Mouse (Mus musculus) urinary bladder, postnatal 36 days (tissue): ENCODE data around the gene Exoc3l.
A peak's percentile ranks its signal among the peaks of the same experiment; 100 is the strongest.
"Not testable (repeated sequence)": the region's sequence is repeated elsewhere in the genome, so short reads cannot be mapped to it uniquely, and the experiment has no call there.

Experiments
- DNase-seq, 2 experiments: peaks; one replicate each; pipeline ENCODE4 v3.0.0; 2022; ENCODE audit warnings: low spot score in 2 of 2, mixed read lengths in 1 of 2

Exoc3l gene

DNA sequence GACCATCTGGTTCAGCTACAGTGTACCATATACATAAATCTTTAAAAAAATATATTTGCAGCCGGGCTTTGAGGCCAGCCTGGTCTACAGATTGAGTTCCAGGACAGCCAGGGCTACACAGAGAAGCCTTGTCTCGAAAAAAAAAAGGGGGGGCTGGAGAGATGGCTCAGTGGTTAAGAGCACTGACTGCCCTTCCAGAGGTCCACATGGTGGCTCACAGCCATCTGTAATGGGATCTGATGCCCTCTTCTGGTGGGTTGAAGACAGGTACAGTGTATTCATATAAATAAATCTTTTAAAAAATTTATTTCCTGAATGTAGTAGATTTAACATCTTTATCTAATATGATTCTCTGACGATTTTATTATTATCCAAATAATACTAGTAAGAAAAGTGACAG lies 4.1 kb downstream of the Exoc3l start:
- not testable (repeated sequence) for DNase-seq

GRCm38 (mm10) chr8:105291364-105291763 lies 4.5 kb downstream of the Exoc3l start:
- DNase-seq: not testable (repeated sequence)

- peak; percentile 86 to 88 for DNase-seq
Observed at GRCm38 (mm10) chr8:105290554-105291314, 5.2 kb downstream of the Exoc3l start.

- DNase-seq: no peak
Observed at GRCm38 (mm10) chr8:105289805-105290460, 6.0 kb downstream of the Exoc3l start, which contains the start of gene 4931428F04Rik. Gene 4931428F04Rik (minus strand): TSS chr8:105289864.

GRCm38 (mm10) chr8:105288958-105289732 lies 6.8 kb downstream of the Exoc3l start:
- peak; percentile 89 to 90 for DNase-seq

- DNase-seq: no peak
Observed at GRCm38 (mm10) chr8:105288231-105288630, 7.7 kb downstream of the Exoc3l start.

GRCm38 (mm10) chr8:105286907-105287306 lies 9.0 kb downstream of the Exoc3l start:
- DNase-seq: no peak

DNA sequence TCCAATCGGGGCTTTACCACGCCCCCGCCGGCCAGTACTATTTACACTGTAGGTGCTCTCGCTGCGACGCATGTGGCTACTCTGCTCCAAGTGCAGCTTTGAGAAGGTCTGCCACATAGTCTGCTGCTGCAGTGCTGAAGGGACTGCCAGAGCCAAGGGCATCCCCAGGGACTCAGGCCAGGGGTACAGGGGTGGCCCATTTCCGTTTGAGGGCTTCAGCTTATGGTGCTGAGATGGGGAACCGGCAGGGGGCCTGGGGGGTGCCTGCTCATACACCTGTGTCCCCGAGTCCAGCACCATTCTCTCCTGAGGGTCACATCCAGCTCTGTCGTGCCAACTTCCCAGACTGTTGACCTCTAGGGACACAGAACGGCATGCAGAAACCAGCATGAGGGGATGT lies 10.4 kb downstream of the Exoc3l start:
- no peak for DNase-seq

DNA sequence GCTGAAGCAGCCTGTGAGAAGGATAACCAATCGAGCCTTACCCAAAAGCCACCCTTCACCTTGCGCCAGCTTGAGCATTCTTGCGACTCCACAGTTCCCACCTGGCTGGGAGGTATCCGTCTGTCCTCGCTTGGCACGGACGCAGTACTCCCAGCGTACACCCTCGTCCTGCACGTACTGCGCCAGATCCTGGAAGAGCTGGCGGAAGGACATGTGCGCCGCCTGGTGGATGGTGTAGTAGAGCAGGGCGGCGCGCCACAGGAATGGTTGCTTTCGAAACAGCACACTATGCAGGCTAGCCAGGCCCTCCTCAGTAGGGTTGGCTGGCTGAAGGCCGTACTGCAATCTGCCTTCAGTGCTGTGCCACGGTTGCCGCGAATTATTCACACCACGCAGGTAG lies 12.8 kb downstream of the Exoc3l start:
- DNase-seq: peak in 1 of 2 experiments; percentile 51

GRCm38 (mm10) chr8:105282239-105282638 lies 13.7 kb downstream of the Exoc3l start:
- no peak for DNase-seq

DNA sequence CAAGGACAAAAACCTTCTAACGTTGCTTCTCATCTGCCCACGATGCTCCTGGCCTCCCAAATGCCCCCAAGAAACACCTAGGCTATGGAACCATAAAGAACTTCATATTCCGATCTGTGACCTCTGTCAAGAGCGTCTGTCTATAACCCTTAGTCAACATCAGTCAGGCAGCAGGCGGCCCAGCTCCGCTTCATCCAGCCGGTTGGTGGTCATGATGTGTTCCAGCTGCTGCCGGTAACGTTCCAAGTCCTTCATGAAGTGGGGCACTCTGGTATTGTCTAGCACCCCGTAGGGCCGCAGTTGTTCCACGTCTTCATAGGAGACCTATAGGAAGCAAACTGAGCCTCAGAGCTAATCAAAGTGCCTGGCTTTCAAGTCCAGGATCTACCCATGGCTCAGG lies 14.1 kb downstream of the Exoc3l start:
- no peak for DNase-seq

- DNase-seq: no peak
Observed at GRCm38 (mm10) chr8:105280567-105280966, 15.3 kb downstream of the Exoc3l start.

DNA sequence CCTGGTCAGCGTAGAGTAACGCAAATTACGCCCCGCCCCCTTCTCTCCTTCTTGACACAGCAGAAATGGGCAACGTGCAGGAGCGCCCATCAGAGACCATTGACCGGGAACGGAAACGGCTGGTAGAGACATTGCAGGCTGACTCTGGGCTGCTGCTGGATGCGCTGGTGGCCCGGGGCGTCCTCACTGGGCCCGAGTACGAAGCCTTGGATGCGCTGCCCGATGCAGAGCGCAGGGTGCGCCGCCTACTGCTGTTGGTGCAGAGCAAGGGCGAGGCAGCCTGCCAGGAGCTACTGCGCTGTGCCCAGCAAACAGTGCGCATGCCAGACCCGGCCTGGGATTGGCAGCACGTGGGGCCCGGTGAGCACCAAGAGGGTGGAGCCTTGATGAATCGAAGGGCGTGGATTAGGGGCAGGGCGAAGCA lies 17.0 kb downstream of the Exoc3l start:
- DNase-seq: peak; percentile 68 to 89

- no peak for DNase-seq
Observed at GRCm38 (mm10) chr8:105276292-105277120, 19.4 kb downstream of the Exoc3l start.

DNA sequence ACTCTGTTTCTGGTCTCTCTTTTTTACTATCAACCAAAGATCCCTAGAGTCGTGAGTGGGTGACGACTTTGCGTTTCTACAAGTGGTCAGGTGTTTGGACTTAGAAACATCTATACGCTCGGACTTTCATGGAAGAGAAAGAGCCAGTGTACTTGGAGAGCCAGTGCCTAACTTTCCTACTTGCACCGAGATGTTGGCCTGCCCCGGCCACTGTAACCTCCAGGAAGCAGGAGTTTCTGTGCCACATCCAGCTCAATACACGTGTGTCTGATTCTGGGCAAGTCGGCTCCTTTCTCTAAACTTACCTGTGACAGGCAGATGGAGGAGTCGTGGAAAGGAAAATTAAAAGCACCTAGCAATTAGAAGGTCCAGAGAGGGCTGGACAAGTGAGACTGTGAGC lies 20.1 kb downstream of the Exoc3l start, which contains the start of gene Nol3:
TSS of gene Nol3 (plus strand) at position 301 of the 400 bp plus-strand sequence.
- no peak for DNase-seq

DNA sequence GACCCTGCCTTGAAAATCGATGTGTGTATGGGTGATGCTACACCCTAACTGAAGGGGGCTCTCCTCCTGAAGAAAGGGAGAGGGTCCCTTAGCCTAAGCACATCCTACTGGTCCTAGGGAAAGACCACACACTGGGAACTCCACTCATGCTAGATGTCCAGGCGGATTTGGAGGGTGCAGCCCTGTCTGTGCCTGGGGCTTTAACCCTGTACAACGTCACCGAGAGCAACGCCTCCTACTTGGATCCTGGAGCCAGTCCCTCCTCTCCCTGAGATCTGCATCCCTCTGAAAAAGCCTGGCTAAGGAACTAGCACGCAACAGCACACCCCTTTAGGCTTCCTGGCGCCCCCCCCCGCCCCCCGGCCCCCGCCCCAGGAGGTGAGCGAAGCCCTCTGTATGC lies 20.5 kb downstream of the Exoc3l start:
- DNase-seq: no peak

- DNase-seq: no peak
Observed at GRCm38 (mm10) chr8:105270916-105271186, 25.1 kb downstream of the Exoc3l start.

DNA sequence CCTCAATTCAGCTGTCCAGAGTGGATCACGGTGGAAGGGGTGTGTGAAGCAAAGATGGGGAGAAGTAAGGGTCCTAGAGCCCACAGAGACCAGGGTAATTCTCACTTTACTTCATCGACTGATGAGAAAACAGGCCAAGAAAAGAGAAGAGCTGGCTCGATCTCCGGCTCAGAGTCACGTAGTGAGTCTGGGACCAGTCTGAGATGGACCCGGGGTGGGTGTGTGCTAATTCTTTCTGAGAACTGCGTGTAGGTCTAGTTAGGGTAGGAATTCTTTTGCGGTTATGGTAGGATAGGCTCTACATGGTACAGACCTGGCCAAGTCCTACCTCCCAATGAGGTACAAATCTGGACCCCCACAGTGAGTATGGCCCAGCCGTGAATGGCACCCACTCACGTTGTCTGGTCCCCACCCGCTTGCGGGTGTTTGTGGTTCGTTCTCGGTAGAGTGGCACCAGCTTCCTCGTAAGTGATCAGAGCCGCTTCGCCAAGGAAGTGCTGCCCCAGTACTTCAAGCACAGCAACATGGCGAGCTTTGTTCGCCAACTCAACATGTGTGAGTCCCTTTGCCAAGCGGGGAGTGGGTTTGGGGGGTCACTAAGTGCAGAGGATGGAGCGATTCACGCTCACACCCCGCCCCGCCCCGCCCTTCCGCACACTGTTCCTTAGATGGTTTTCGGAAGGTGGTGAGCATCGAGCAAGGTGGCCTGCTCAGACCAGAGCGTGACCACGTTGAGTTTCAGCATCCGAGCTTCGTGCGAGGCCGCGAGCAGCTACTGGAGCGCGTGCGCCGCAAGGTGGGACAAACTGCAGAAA lies 25.6 kb downstream of the Exoc3l start:
- no peak for DNase-seq

- DNase-seq: peak; percentile 62 to 72
Observed at GRCm38 (mm10) chr8:105269461-105269947, 26.4 kb downstream of the Exoc3l start, which contains the start of gene Hsf4. Gene Hsf4 (plus strand): TSS chr8:105269801.

- DNase-seq: no peak
Observed at GRCm38 (mm10) chr8:105269075-105269458, 26.8 kb downstream of the Exoc3l start.
